Mouse (Mus musculus): ENCODE results near the gene Cep78.

- TF ChIP-seq POLR2A (IDR thresholded peaks at IDR 0.05; ENCODE audit: insufficient read depth, low read depth, low read length), result no peak
- no peak for TF ChIP-seq EP300 (IDR thresholded peaks at IDR 0.05; ENCODE audit: insufficient read depth, low read depth, low read length)
- TF ChIP-seq CTCF (IDR thresholded peaks at IDR 0.05), result peak; percentile 88
These were observed 19.7 kb downstream of the Cep78 start for GRCm38 (mm10) chr19:15965082-15965481.

All from heart, adult 2 months (tissue).